In genomic region chr3:52605261-52605771, GRCm38 (mm10) we compare ENCODE assay signal across 13 mouse cellular contexts.
DNase-seq lines count a peak whose midpoint lies in the region; ATAC-seq and TF ChIP-seq lines count a peak whose summit lies in the region.
"Had no signal": no experiment of that assay in that cellular context is flagged by ENCODE, and none has a peak within 500 bp of the region (broad histone marks: within the 10 kb centered on the region; RNA-seq: fewer than 3 reads in every experiment).

No protein-coding gene starts in this region.

- H3K27me3 ChIP-seq in liver, postnatal 0 days (ENCODE audit: insufficient read depth, low read length) = no peaks in the 10 kb centered on the region
- no peaks in the 10 kb centered on the region; the same call in 1 of the 2 replicates for H3K27me3 ChIP-seq in hindbrain, embryonic 12.5 days
- no peaks in the 10 kb centered on the region for H3K27me3 ChIP-seq in midbrain, embryonic 16.5 days (ENCODE audit: control insufficient read depth, insufficient read depth, low read depth, low read length)

- H3K4me2 ChIP-seq in liver, postnatal 0 days (ENCODE audit: low read depth, low read length) = no peak overlapping the region
- no peak overlapping the region for H3K4me2 ChIP-seq in hindbrain, embryonic 12.5 days (replicated peaks)
- H3K4me2 ChIP-seq in midbrain, embryonic 16.5 days (ENCODE audit: low read length) = no peak overlapping the region
- H3K4me2 ChIP-seq: liver, embryonic 11.5 days had no signal

- no peak for TF ChIP-seq EP300 in liver, postnatal 0 days (IDR thresholded peaks at IDR 0.05; ENCODE audit: low read depth)

- no peaks in the 10 kb centered on the region for H3K36me3 ChIP-seq in liver, postnatal 0 days (replicated peaks; ENCODE audit: insufficient read depth, low read length)
- no peaks in the 10 kb centered on the region for H3K36me3 ChIP-seq in hindbrain, embryonic 12.5 days
- no peaks in the 10 kb centered on the region for H3K36me3 ChIP-seq in midbrain, embryonic 16.5 days (ENCODE audit: control insufficient read depth, insufficient read depth, low read length)

- 0 out of 2 replicates have a peak, but pooled peaks have one; percentile 19 for ATAC-seq in liver, postnatal 0 days
- ATAC-seq in hindbrain, embryonic 12.5 days (ENCODE audit: low FRiP score) = peak; percentile 89
- ATAC-seq in midbrain, embryonic 16.5 days = peak; percentile 62

- H3K4me3 ChIP-seq in liver, postnatal 0 days (ENCODE audit: low read depth, low read length) = no peak overlapping the region
- no peak overlapping the region for H3K4me3 ChIP-seq in hindbrain, embryonic 12.5 days
- no peak overlapping the region for H3K4me3 ChIP-seq in midbrain, embryonic 16.5 days (ENCODE audit: low read depth, low read length)
- no peak overlapping the region for H3K4me3 ChIP-seq in layer of hippocampus, adult 2 months

- no peak overlapping the region for H3K27ac ChIP-seq in liver, postnatal 0 days (ENCODE audit: low read depth)
- H3K27ac ChIP-seq in hindbrain, embryonic 12.5 days = no peak overlapping the region
- H3K27ac ChIP-seq in midbrain, embryonic 16.5 days (ENCODE audit: low read length) = no peak overlapping the region
- no peak overlapping the region for H3K27ac ChIP-seq in layer of hippocampus, adult 2 months

- H3K4me1 ChIP-seq in liver, postnatal 0 days (ENCODE audit: insufficient read depth) = peaks cover under 1% of the 10 kb centered on the region; the same call in 1 of the 2 replicates
- peaks cover 10% of the 10 kb centered on the region for H3K4me1 ChIP-seq in hindbrain, embryonic 12.5 days
- H3K4me1 ChIP-seq in midbrain, embryonic 16.5 days (ENCODE audit: control insufficient read depth, insufficient read depth, low read length) = no peaks in the 10 kb centered on the region; the same call in 1 of the 2 replicates

- TF ChIP-seq CTCF in liver, postnatal 0 days (IDR thresholded peaks at IDR 0.05; ENCODE audit: low read depth) = no peak
- TF ChIP-seq CTCF in layer of hippocampus, adult 2 months (conservative IDR thresholded peaks at IDR 0.05) = no peak

- peak; percentile 44 for DNase-seq in adrenal gland, postnatal 10 days
- no peak for DNase-seq in adrenal gland, postnatal 36 days
- no peak for DNase-seq in liver, postnatal 0 days
- no peak for DNase-seq in liver
- no peak for DNase-seq in frontal cortex, adult 2 months (ENCODE audit: extremely low spot score in 1 of 2, low spot score in 1 of 2)
- no peak for DNase-seq in layer of hippocampus, adult 2 months (ENCODE audit: low spot score in 2 of 2)
- DNase-seq: adrenal gland, adult 8-10 months; cerebellum, adult 8-10 months; layer of hippocampus, postnatal 36 days; lung, postnatal 4 days had no signal

- no peaks in the 10 kb centered on the region for H3K9me3 ChIP-seq in liver, postnatal 0 days (ENCODE audit: low read length)
- no peaks in the 10 kb centered on the region for H3K9me3 ChIP-seq in hindbrain, embryonic 12.5 days (replicated peaks)
- no peaks in the 10 kb centered on the region for H3K9me3 ChIP-seq in midbrain, embryonic 16.5 days (replicated peaks; ENCODE audit: control insufficient read depth, low read length, poor library complexity, severe bottlenecking)

- 75% methylated on average over 6 of the region's 6 CpGs for WGBS in liver, postnatal 0 days (ENCODE audit: insufficient replicate concordance)
- 45% methylated on average over 6 of the region's 6 CpGs for WGBS in hindbrain, embryonic 12.5 days
- 25% methylated on average over 6 of the region's 6 CpGs for WGBS in midbrain, embryonic 16.5 days

- H3K9ac ChIP-seq in liver, postnatal 0 days (replicated peaks) = no peak overlapping the region
- no peak overlapping the region for H3K9ac ChIP-seq in hindbrain, embryonic 12.5 days
- no peak overlapping the region for H3K9ac ChIP-seq in midbrain, embryonic 16.5 days (ENCODE audit: low read depth, low read length)

Comparison
In these comparisons a context has a peak if more than half of its experiments do, and no peak if none do; other contexts are left out.
1. ATAC-seq: peak in every context shown above with its lines; median percentile 89 in hindbrain, embryonic 12.5 days; 62 in midbrain, embryonic 16.5 days; 19 in liver, postnatal 0 days.